Mouse (Mus musculus) E14TG2a.4 (cell line): Measurements from ENCODE around the gene Adamts18.

ENCODE experiments used
- H3K27me3 ChIP-seq: 2 replicates; pipeline ENCODE4 v1.6.1; 2014; ENCODE audit warnings: low read length, control low read depth; ENCODE audit not compliant: insufficient read depth
- H3K36me3 ChIP-seq: 2 replicates; pipeline ENCODE4 v1.6.1; 2014; ENCODE audit warnings: low read length, control low read depth; ENCODE audit not compliant: insufficient read depth
- H3K4me1 ChIP-seq: replicated peaks from 2 replicates; pipeline ENCODE4 v1.6.1; 2014; ENCODE audit warnings: low read depth, low read length, control low read depth
- H3K4me3 ChIP-seq: replicated peaks from 2 replicates; pipeline ENCODE4 v1.5.1; 2014; ENCODE audit warnings: mild to moderate bottlenecking, low read length
- H3K9me3 ChIP-seq: 2 replicates; pipeline ENCODE4 v1.6.1; 2014; ENCODE audit warnings: low read length, control low read depth
- CTCF ChIP-seq: conservative IDR thresholded peaks from 2 replicates; pipeline ENCODE4 v1.5.1; 2014; ENCODE audit warnings: low read length
- NANOG ChIP-seq: IDR thresholded peaks from 2 replicates; pipeline ENCODE4 v1.6.1; 2014; ENCODE audit warnings: borderline replicate concordance, low read length, mixed read lengths
- POU5F1 ChIP-seq: IDR thresholded peaks from 2 replicates; pipeline ENCODE4 v1.6.1; 2014; ENCODE audit warnings: low read length, borderline replicate concordance

Adamts18 gene

DNA sequence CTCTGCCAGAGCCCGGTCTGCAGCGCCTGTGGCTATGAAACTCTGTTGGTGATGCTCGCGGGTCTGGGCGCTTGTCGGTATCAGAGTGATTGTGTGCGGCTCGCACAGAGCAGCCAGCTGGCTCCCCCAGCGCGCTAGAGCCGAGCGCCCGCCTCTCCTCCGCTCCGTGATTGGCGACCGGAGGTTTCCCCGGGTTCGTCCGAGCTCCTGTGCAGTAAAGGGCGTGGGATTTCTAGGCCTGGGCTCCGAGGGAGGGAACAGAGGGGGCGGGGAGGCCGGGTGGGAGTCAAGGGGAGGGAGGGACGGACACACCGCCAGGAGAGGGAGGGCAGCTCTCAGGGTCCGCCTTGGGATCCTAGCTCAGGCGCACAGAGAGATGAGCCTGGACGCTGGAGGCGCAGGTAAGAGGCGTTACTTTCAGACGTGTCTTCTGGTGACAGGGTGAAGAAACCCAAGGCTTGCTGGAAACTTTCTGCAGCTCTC, at the start of gene Adamts18:
Gene Adamts18, minus strand, starts transcription at position 86 of the 483 bp plus-strand sequence.
- Histone ChIP-seq H3K36me3 (no peaks in the 10 kb centered on the region), H3K9me3 (no peaks in the 10 kb centered on the region), H3K4me3 (peak within 1 kb of the TSS; percentile 82), H3K4me1 (peaks cover 6% of the 10 kb centered on the region; the same call in 1 of the 2 replicates), H3K27me3 (peaks cover 65% of the 10 kb centered on the region)
- TF ChIP-seq NANOG (no peak), POU5F1 (no peak), CTCF (no peak)

DNA sequence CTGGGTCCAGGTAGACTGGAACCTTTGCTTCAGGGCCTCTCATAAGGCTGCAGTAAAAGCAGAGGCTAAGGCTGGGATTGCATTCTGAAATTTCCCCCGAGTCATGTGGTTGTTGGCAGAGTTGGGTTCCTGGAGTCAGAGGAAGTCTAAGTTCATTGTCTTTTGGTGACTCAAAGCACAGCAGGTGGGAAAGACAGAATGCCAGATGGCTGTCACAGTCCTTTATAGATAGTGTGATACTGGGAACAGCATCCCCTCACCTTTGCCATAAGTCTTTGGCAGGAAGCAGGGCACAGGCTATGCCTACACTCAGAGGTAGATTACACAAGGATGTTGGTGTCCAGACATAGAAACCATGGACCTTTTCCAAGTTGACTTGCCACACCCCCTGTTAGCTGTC, 47.9 kb upstream of the Adamts18 start:
- TF ChIP-seq CTCF (no peak), NANOG (no peak), POU5F1 (no peak)
- Histone ChIP-seq H3K27me3 (peaks cover 23% of the 10 kb centered on the region), H3K36me3 (no peaks in the 10 kb centered on the region), H3K4me1 (no peaks in the 10 kb centered on the region), H3K4me3 (no peak overlapping the region), H3K9me3 (peaks cover 51% of the 10 kb centered on the region)

DNA sequence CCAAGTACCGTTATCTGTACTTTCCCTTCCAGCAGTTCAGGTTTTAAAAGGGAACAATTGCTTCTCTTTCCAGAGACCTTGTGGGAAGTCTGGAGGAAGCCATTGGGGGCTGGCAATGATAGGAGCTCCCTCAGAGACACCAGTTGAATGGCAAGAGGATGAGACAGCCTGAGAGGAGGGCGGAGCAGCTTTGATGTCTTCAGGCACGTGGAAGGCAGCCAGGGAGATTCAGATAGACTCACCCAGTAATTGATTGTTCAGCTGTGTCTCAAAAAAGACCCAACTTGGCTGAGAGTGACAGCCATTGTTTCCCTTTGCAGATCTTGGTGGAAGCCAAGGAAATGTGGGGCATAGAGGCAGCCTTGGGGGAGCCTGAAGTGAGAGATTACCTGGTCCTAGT, 42.8 kb upstream of the Adamts18 start:
- no peaks in the 10 kb centered on the region for H3K4me1 ChIP-seq
- H3K4me3 ChIP-seq, result no peak overlapping the region
- H3K9me3 ChIP-seq, result peaks cover 46% of the 10 kb centered on the region
- peaks cover 52% of the 10 kb centered on the region for H3K27me3 ChIP-seq
- no peak for TF ChIP-seq POU5F1
- TF ChIP-seq NANOG, result no peak
- TF ChIP-seq CTCF, result no peak
- no peaks in the 10 kb centered on the region for H3K36me3 ChIP-seq

DNA sequence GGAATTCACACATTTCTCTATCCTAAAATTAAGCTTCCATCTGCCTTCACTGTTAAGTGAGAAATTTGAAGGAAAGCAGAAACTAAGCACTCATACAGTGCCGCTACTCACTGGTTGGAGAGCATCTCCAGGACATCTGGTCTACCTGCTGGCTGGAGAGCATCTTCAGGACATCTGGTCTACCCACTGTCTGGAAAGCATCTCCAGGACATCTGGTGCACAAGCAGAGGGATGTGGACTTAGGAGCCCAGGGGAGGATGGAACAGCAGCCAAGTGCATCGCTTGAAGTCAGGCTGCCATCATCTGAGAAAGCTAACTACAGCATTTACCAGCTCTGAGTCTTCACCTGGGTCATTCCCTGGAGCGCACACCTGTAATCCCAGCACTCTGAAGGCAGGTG, 38.0 kb upstream of the Adamts18 start:
- TF ChIP-seq CTCF (no peak), POU5F1 (no peak), NANOG (no peak)
- Histone ChIP-seq H3K9me3 (peaks cover 60% of the 10 kb centered on the region), H3K4me3 (no peak overlapping the region), H3K36me3 (no peaks in the 10 kb centered on the region), H3K27me3 (peaks cover 58% of the 10 kb centered on the region), H3K4me1 (peaks cover 9% of the 10 kb centered on the region)

DNA sequence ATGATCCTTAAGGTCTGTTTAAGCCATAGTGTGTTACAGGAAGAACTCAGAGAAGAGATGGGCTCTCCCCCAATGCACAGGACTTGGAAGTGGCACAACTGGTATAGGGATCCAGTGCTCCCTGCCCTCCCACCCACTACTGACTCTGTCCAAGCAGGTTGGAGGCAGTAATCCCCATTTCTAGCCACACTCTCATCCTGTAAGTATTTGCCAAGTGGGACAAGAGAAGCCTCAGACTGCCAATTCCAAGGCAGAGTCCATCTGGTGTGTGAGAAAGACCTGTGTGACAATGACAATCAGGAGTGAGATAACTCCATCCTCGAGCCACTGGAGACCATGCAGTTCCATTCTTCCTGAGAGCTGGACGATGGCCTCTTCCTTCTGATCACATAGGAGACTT, 36.6 kb upstream of the Adamts18 start:
- Histone ChIP-seq H3K4me3 (no peak overlapping the region), H3K9me3 (peaks cover 59% of the 10 kb centered on the region), H3K36me3 (no peaks in the 10 kb centered on the region), H3K27me3 (peaks cover 52% of the 10 kb centered on the region), H3K4me1 (peaks cover 9% of the 10 kb centered on the region)
- TF ChIP-seq POU5F1 (no peak), NANOG (no peak), CTCF (no peak)

DNA sequence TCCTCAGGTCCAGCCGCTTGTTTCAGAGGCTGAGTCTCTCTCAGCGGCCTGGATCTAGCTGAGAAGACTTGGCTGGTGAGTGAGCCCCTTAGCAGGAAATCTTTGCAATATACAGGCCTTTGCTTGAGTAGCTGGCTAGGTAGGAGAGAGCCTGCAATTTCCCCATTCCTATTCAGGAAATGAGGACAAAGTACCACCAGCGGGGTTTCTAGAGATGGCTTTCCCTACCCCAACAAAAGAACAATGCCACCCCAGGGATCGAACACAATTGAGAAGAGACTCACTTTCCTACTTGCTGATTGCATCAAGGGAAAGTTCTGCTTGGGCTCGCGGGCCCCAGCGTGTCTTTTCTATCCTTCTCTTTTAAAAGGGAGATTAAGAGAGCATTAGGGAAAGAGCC, 35.5 kb upstream of the Adamts18 start:
- peaks cover 59% of the 10 kb centered on the region for H3K9me3 ChIP-seq
- H3K27me3 ChIP-seq, result peaks cover 47% of the 10 kb centered on the region
- TF ChIP-seq CTCF, result no peak
- TF ChIP-seq NANOG, result peak; percentile 76
- TF ChIP-seq POU5F1, result no peak

DNA sequence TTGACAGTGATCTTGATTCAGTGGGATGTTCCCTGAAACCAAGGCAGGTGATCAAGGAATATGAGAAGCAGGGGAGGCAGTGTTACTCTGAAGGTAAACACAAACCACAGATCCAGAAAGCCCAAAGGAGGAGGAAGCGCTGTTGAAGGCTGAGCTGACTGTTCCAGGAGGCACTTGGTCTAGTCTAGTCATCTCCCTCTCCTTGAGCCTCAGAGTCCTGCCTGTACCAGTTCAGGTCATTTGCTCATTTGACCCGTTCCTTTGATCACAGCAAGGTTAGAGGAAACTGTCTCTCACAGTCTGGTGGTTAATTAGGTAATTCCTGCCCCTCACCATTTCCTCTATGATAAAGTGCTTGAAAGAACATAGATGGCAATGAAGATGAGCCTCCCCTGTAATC, 34.0 kb upstream of the Adamts18 start:
- peaks cover 51% of the 10 kb centered on the region for H3K9me3 ChIP-seq
- no peaks in the 10 kb centered on the region for H3K36me3 ChIP-seq
- peaks cover 47% of the 10 kb centered on the region for H3K27me3 ChIP-seq
- peaks cover 9% of the 10 kb centered on the region for H3K4me1 ChIP-seq
- H3K4me3 ChIP-seq, result no peak overlapping the region
- TF ChIP-seq NANOG (no peak), CTCF (no peak), POU5F1 (no peak)

More for the DNA sequence above, 35.5 kb upstream of the Adamts18 start:
- Histone ChIP-seq H3K36me3 (no peaks in the 10 kb centered on the region), H3K4me3 (no peak overlapping the region), H3K4me1 (peaks cover 9% of the 10 kb centered on the region)

DNA sequence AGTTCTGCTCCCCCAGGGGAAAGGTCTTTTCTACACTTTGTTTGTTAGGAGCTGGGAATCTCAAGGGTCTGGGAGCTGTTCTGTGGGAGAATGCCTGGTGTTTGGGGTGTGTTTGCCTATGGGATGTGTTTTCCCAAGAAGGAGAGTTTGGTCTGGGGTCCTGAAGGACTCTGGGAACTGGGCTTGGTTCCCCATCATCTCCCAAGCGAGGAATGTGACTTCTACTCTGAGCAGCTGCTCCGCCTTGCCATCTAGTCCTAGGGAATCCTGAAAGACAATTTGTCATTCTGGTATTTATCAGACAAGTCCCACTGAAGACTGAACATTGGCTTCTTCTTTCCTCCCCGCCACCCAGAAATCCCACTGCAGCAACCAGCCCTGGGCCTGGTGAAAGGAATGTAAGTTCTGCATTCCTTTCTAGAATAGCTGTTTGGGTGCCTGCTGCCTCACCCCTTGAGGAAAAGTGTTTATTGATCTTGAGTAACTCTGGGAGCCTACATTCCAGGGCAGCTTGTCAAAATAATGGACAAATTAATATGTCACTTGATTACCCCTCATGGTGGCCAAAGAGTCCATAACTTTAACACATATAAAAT, 30.0 kb upstream of the Adamts18 start:
- H3K4me3 ChIP-seq, result no peak overlapping the region
- TF ChIP-seq NANOG, result no peak
- TF ChIP-seq CTCF, result no peak
- peaks cover 19% of the 10 kb centered on the region; the same call in 1 of the 2 replicates for H3K9me3 ChIP-seq
- H3K27me3 ChIP-seq, result peaks cover 27% of the 10 kb centered on the region
- no peaks in the 10 kb centered on the region; the same call in 1 of the 2 replicates for H3K4me1 ChIP-seq
- H3K36me3 ChIP-seq, result no peaks in the 10 kb centered on the region

DNA sequence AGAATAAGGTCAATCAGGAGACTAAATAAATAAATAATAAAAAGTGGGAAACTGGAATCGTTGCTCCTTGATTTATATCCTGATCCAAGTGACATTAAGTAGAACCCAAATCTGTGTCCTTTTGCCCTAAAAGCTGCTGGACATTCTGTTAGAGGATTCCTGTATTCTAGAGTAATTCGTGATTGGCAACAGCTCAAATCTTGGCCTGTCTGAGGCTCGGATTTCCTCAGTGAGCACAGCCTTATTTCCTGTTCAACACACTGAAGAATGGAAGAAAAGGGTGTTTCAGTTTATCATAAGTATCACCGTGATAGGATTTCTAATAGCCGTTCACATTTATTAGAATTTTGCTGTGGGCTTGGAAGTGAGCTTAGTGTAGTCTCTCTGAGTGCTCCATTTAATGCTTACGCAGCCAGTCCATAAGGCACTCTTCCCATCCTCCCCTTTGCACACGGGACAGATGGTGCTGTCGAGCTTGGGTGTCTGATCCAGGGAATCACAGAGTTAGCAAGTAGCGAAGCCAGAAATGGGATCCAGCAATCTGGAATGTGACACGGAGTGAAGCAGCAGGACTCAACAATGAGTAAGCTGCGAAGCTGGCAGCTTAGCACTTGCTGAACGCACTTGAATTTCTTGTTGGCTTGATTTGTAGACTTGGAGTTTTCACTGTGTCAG, 25.0 kb upstream of the Adamts18 start:
- Histone ChIP-seq H3K36me3 (no peaks in the 10 kb centered on the region), H3K9me3 (0 out of 2 replicates have a peak, but pooled peaks cover 6% of the 10 kb centered on the region), H3K27me3 (peaks cover 6% of the 10 kb centered on the region; the same call in 1 of the 2 replicates), H3K4me3 (no peak overlapping the region), H3K4me1 (no peaks in the 10 kb centered on the region)
- TF ChIP-seq POU5F1 (no peak), NANOG (no peak), CTCF (no peak)
